Mouse (Mus musculus) lung, adult 2 months (tissue): ENCODE results near the gene Oser1.

Experiments
- CTCF ChIP-seq: fragments of 200-500 bp; IDR thresholded peaks from 2 replicates; pipeline ENCODE4 v1.5.1; 2011; ENCODE audit warnings: mild to moderate bottlenecking, low read length, control low read depth; ENCODE audit not compliant: insufficient read depth
- POLR2A ChIP-seq: fragments of 200-500 bp; IDR thresholded peaks from 2 replicates; pipeline ENCODE4 v1.6.1; 2011; ENCODE audit warnings: low read depth, mild to moderate bottlenecking, control low read depth, low read length, borderline replicate concordance; ENCODE audit errors: extremely low read depth

DNA sequence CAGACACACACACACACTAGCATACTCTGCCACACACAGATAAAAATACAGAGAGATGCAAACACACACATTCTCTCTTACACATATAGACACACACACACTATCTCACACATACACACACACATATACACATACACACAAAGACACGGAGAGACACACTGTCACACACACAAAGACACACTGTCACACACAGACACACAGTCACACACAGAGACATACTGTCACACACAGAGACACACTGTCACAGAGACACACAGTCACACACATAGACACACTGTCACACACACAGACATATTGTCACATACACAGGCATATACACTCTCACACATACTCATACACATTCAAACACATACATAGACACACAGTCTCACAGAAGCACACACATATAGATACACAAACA, 51.9 kb downstream of the Oser1 start:
- TF ChIP-seq POLR2A (no peak), CTCF (no peak)
